ENCODE assay signal across 8 mouse cellular contexts in the genomic region with DNA sequence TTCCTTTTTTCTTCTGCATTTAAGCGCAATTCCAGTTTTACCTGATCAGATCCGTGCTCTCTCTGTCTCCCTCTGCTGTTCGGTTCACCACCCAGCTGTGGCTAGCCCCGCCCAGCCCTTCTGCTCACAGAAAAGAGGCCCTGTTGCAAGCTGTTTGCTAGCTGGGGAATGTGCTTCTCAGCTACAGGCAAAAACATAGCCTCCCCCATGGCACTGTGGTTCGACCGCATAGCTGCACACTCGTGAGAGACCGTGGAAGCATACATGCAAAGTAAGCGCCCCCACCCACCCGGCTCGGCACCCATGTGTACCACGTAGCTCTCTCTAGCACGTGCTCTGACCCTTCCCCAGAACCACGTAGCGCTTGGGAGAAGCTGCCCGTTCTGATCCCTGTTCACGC. TPM values are rescaled to one million over a fixed set of nuclear protein-coding genes. Genes with fewer than 3 reads are reported as not detected.
DNase-seq lines count a peak whose midpoint lies in the region; ATAC-seq and TF ChIP-seq lines count a peak whose summit lies in the region.

No protein-coding gene starts in this region.

- H3K79me2 ChIP-seq in heart, adult 2 months (replicated peaks; ENCODE audit: control insufficient read depth, insufficient read depth, low read length), result no peaks in the 10 kb centered on the region

- 41% methylated on average over 17 of the region's 17 CpGs for WGBS in heart, adult 2 months
- WGBS in kidney, adult 2 months, result 38% methylated on average over 17 of the region's 17 CpGs
- WGBS in limb, embryonic 11.5 days, result 52% methylated on average over 17 of the region's 17 CpGs
- WGBS in midbrain, embryonic 12.5 days, result 45% methylated on average over 17 of the region's 17 CpGs

- H3K27me3 ChIP-seq in heart, adult 2 months (ENCODE audit: control insufficient read depth, insufficient read depth, low read length), result 0 out of 2 replicates have a peak, but pooled peaks cover 2% of the 10 kb centered on the region
- no peaks in the 10 kb centered on the region for H3K27me3 ChIP-seq in kidney, adult 2 months (replicated peaks; ENCODE audit: control insufficient read depth, insufficient read depth, low read length)
- H3K27me3 ChIP-seq in limb, embryonic 11.5 days (ENCODE audit: control insufficient read depth, insufficient read depth, low read length), result no peaks in the 10 kb centered on the region
- 0 out of 2 replicates have a peak, but pooled peaks cover 14% of the 10 kb centered on the region for H3K27me3 ChIP-seq in midbrain, embryonic 12.5 days

- peak; percentile 91 for TF ChIP-seq CTCF in heart, adult 2 months (IDR thresholded peaks at IDR 0.05)
- peak; percentile 85 for TF ChIP-seq CTCF in kidney, adult 2 months (conservative IDR thresholded peaks at IDR 0.05; ENCODE audit: insufficient read depth, insufficient read length, low read depth, low read length)

- H3K9ac ChIP-seq in heart, adult 2 months (ENCODE audit: low read depth, low read length), result no peak overlapping the region
- no peak overlapping the region for H3K9ac ChIP-seq in limb, embryonic 11.5 days (ENCODE audit: low read length)
- no peak overlapping the region for H3K9ac ChIP-seq in midbrain, embryonic 12.5 days (replicated peaks)

- no peak overlapping the region for H3K27ac ChIP-seq in heart, adult 2 months
- no peak overlapping the region for H3K27ac ChIP-seq in kidney, adult 2 months (ENCODE audit: insufficient read depth, low read depth, low read length)
- no peak overlapping the region for H3K27ac ChIP-seq in limb, embryonic 11.5 days (replicated peaks; ENCODE audit: low read depth, low read length)
- no peak overlapping the region for H3K27ac ChIP-seq in midbrain, embryonic 12.5 days (replicated peaks)

- peak; percentile 75 for DNase-seq in A20 (ENCODE audit: low read depth, low spot score)
- DNase-seq in adrenal gland, adult 18-20 months (ENCODE audit: low spot score in 2 of 2), result peak; percentile 54 to 57
- peak; percentile 83 for DNase-seq in embryo, embryonic 11 days
- peak; percentile 59 to 72 for DNase-seq in heart, adult 2 months
- DNase-seq in kidney, adult 2 months, result peak; percentile 73
- DNase-seq in limb, embryonic 11.5 days (ENCODE audit: low spot score), result peak; percentile 84
- peak; percentile 66 to 90 for DNase-seq in spleen, postnatal 10 days (ENCODE audit: low spot score in 2 of 2)

- no peak for TF ChIP-seq POLR2A in heart, adult 2 months (IDR thresholded peaks at IDR 0.05; ENCODE audit: insufficient read depth, low read depth, low read length)
- TF ChIP-seq POLR2A in kidney, adult 2 months (IDR thresholded peaks at IDR 0.05; ENCODE audit: low read depth, low read length), result no peak

- no peaks in the 10 kb centered on the region for H3K4me1 ChIP-seq in heart, adult 2 months (ENCODE audit: control insufficient read depth, insufficient read depth, low read length)
- no peaks in the 10 kb centered on the region for H3K4me1 ChIP-seq in kidney, adult 2 months (ENCODE audit: control insufficient read depth, insufficient read depth, low read length)
- peaks cover 10% of the 10 kb centered on the region for H3K4me1 ChIP-seq in limb, embryonic 11.5 days (ENCODE audit: control insufficient read depth, insufficient read depth, low read length)
- peaks cover 17% of the 10 kb centered on the region for H3K4me1 ChIP-seq in midbrain, embryonic 12.5 days

- 0 out of 2 replicates have a peak, but pooled peaks have one; percentile 22 for TF ChIP-seq EP300 in heart, adult 2 months (IDR thresholded peaks at IDR 0.05; ENCODE audit: insufficient read depth, low read depth, low read length)

- H3K9me3 ChIP-seq in limb, embryonic 11.5 days (ENCODE audit: control insufficient read depth, low read length), result no peaks in the 10 kb centered on the region
- H3K9me3 ChIP-seq in midbrain, embryonic 12.5 days, result no peaks in the 10 kb centered on the region

- H3K36me3 ChIP-seq in heart, adult 2 months (ENCODE audit: control insufficient read depth, insufficient read depth, low read length), result no peaks in the 10 kb centered on the region
- no peaks in the 10 kb centered on the region for H3K36me3 ChIP-seq in kidney, adult 2 months (ENCODE audit: control insufficient read depth, insufficient read depth, low read length)
- H3K36me3 ChIP-seq in limb, embryonic 11.5 days (ENCODE audit: control insufficient read depth, insufficient read depth, low read length), result no peaks in the 10 kb centered on the region
- H3K36me3 ChIP-seq in midbrain, embryonic 12.5 days, result no peaks in the 10 kb centered on the region

- H3K4me2 ChIP-seq in limb, embryonic 11.5 days (ENCODE audit: low read depth, severe bottlenecking), result no peak overlapping the region
- H3K4me2 ChIP-seq in midbrain, embryonic 12.5 days (replicated peaks), result peak overlapping the region; percentile 18; the same call in 1 of the 2 replicates

- peak; percentile 45; the same call in 1 of the 2 replicates for ATAC-seq in limb, embryonic 11.5 days (ENCODE audit: insufficient number of reproducible peaks, low FRiP score, low TSS enrichment, low read depth)
- ATAC-seq in midbrain, embryonic 12.5 days (ENCODE audit: low FRiP score, low read depth), result peak; percentile 56; the same call in 1 of the 2 replicates

- H3K4me3 ChIP-seq in heart, adult 2 months, result no peak overlapping the region
- no peak overlapping the region for H3K4me3 ChIP-seq in kidney, adult 2 months (ENCODE audit: insufficient read depth, low read depth, low read length)
- no peak overlapping the region for H3K4me3 ChIP-seq in limb, embryonic 11.5 days (ENCODE audit: low read depth, low read length)
- no peak overlapping the region for H3K4me3 ChIP-seq in midbrain, embryonic 12.5 days

- intact Hi-C loops in heart, adult 2 months (cut with DNase I), result loop anchor here (1.0 kb wide), 1 partner anchor 31 kb away; no protein-coding TSS in a partner anchor

RNA-seq across cellular contexts. Expression of a gene that starts 8.9 kb away (rescaled TPM):
- total RNA-seq in adrenal gland, adult 18-20 months (2021), result 100 to 1,000 TPM in 1 of 2 experiments, 10 to 100 TPM in 1; 15.5 to 104 TPM
- 10 to 100 TPM; 77.1 to 95.9 TPM for total RNA-seq in heart, adult 2 months (2021)
- 77.3 and 110 TPM in 2 replicates for polyA plus RNA-seq in heart, adult 2 months (2012; rRNA removed)
- polyA plus RNA-seq in kidney, adult 2 months (2012; rRNA removed), result 74.0 and 92.4 TPM in 2 replicates
- polyA plus RNA-seq in limb, embryonic 11.5 days (2014; fragmentation: Nextera tagmentation; extraction: Ambion mirVana), result 37.4 and 41.9 TPM in 2 replicates
- 33.2 and 36.0 TPM in 2 replicates for polyA plus RNA-seq in midbrain, embryonic 12.5 days (2016; fragmentation: Nextera tagmentation; extraction: Ambion mirVana)

RNA-seq across cellular contexts. Expression of a gene that starts 20.5 kb away (rescaled TPM):
- 1 to 10 TPM; 6.4 to 8.4 TPM for total RNA-seq in adrenal gland, adult 18-20 months (2021)
- 1 to 10 TPM; 6.1 to 7.0 TPM for total RNA-seq in heart, adult 2 months (2021)
- 16.1 and 18.8 TPM in 2 replicates for polyA plus RNA-seq in heart, adult 2 months (2012; rRNA removed)
- polyA plus RNA-seq in kidney, adult 2 months (2012; rRNA removed), result 12.1 and 19.4 TPM in 2 replicates
- polyA plus RNA-seq in limb, embryonic 11.5 days (2014; fragmentation: Nextera tagmentation; extraction: Ambion mirVana), result 0.77 and 1.3 TPM in 2 replicates
- polyA plus RNA-seq in midbrain, embryonic 12.5 days (2016; fragmentation: Nextera tagmentation; extraction: Ambion mirVana), result 0.78 and 1.0 TPM in 2 replicates

RNA-seq across cellular contexts. Expression of a gene that starts 38.4 kb away (rescaled TPM):
- 1 to 10 TPM in 1 of 2 experiments, under 1 TPM in 1; 0.19 to 3.8 TPM for total RNA-seq in adrenal gland, adult 18-20 months (2021)
- total RNA-seq in heart, adult 2 months (2021), result not detected
- polyA plus RNA-seq in heart, adult 2 months (2012; rRNA removed), result 0.16 TPM in 1 of 2 replicates, not detected in the other
- polyA plus RNA-seq in kidney, adult 2 months (2012; rRNA removed), result 0.03 and 0.19 TPM in 2 replicates
- polyA plus RNA-seq in limb, embryonic 11.5 days (2014; fragmentation: Nextera tagmentation; extraction: Ambion mirVana), result not detected in 2 replicates
- polyA plus RNA-seq in midbrain, embryonic 12.5 days (2016; fragmentation: Nextera tagmentation; extraction: Ambion mirVana), result 0.19 and 0.37 TPM in 2 replicates

RNA-seq across cellular contexts. Expression of a gene that starts 52.9 kb away (rescaled TPM):
- total RNA-seq in adrenal gland, adult 18-20 months (2021), result not detected
- not detected for total RNA-seq in heart, adult 2 months (2021)
- 0.10 TPM in 1 of 2 replicates, not detected in the other for polyA plus RNA-seq in heart, adult 2 months (2012; rRNA removed)
- not detected in 2 replicates for polyA plus RNA-seq in kidney, adult 2 months (2012; rRNA removed)
- 0.49 and 0.60 TPM in 2 replicates for polyA plus RNA-seq in limb, embryonic 11.5 days (2014; fragmentation: Nextera tagmentation; extraction: Ambion mirVana)
- polyA plus RNA-seq in midbrain, embryonic 12.5 days (2016; fragmentation: Nextera tagmentation; extraction: Ambion mirVana), result 800 and 870 TPM in 2 replicates

RNA-seq across cellular contexts. Expression of a gene that starts 56.1 kb away (rescaled TPM):
- total RNA-seq in adrenal gland, adult 18-20 months (2021), result 10 to 100 TPM; 28.3 to 31.9 TPM
- 10 to 100 TPM; 40.7 to 43.9 TPM for total RNA-seq in heart, adult 2 months (2021)
- polyA plus RNA-seq in heart, adult 2 months (2012; rRNA removed), result 59.6 and 81.2 TPM in 2 replicates
- polyA plus RNA-seq in kidney, adult 2 months (2012; rRNA removed), result 37.5 and 41.5 TPM in 2 replicates
- 50.0 and 51.4 TPM in 2 replicates for polyA plus RNA-seq in limb, embryonic 11.5 days (2014; fragmentation: Nextera tagmentation; extraction: Ambion mirVana)
- polyA plus RNA-seq in midbrain, embryonic 12.5 days (2016; fragmentation: Nextera tagmentation; extraction: Ambion mirVana), result 48.5 and 50.2 TPM in 2 replicates
